Mouse (Mus musculus): ENCODE results near the gene AC170998.1.
"Not testable (repeated sequence)": the region's sequence is repeated elsewhere in the genome, so short reads cannot be mapped to it uniquely, and the experiment has no call there.

Gene AC170998.1

GRCm38 (mm10) chr17:28706697-28707096 lies 19.2 kb upstream of the AC170998.1 start:
- in situ Hi-C loops (cut with MboI, MseI): no loop called here

DNA sequence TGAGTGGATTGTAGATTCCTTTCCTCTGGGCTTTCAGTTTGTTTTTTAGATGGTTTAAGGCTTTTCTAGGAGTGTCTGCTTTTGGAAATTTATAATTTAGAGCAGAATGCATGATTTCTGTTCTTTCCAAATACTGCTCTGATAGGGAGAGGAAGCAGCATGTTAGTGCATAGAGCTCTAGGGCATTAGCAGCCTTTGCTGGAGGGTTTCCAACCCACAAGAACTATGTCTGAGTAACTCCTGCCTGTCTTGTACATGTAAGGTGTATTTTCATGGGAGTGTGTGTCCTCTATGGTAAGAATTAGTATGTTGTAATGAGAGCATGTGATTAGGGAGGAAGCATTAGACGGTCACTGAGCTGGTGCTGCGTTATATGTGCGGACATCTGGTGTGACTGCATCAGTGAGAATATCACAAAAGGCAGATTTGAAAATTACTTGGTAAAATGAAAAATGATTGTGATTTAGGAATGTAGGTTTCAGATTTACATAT lies 18.7 kb upstream of the AC170998.1 start:
- in situ Hi-C loops (cut with MboI, MseI): no loop called here

- in situ Hi-C loops (cut with MboI, MseI): no loop called here
Observed at GRCm38 (mm10) chr17:28707816-28708215, 18.1 kb upstream of the AC170998.1 start.

GRCm38 (mm10) chr17:28708989-28709388 lies 16.9 kb upstream of the AC170998.1 start:
- in situ Hi-C loops (cut with MboI, MseI): no loop called here

GRCm38 (mm10) chr17:28709552-28710290 lies 16.2 kb upstream of the AC170998.1 start:
- in situ Hi-C loops (cut with MboI, MseI): loop anchor here (5.0 kb wide), 1 partner anchor 93 kb away; the partner anchor contains the start of gene Brpf3

GRCm38 (mm10) chr17:28710291-28710688 lies 15.6 kb upstream of the AC170998.1 start:
- in situ Hi-C loops (cut with MboI, MseI): loop anchor here (5.0 kb wide), 1 partner anchor 92 kb away; the partner anchor contains the start of gene Brpf3

DNA sequence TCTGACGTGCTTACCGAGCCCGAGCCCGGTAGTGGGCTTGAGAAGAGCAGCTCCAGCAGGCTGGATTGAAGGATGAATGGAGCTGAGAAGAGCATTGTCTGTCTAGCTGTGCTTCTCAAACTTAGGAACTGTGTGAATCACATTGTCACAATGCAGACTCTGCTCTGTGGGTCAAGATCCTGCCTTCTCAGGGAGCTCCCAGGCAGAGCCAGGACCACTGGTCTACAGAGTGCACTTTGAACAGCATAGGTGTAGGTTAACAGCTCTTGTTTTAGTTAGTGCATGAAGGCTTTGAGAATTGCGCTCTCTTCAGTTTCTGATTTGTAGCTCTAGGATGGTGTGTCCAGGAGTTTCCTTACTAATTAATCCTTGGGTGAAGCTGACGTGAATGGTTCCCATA lies 14.6 kb upstream of the AC170998.1 start:
- in situ Hi-C loops (cut with MboI, MseI): loop anchor here (5.0 kb wide), 1 partner anchor 91 kb away; the partner anchor contains the start of gene Brpf3

DNA sequence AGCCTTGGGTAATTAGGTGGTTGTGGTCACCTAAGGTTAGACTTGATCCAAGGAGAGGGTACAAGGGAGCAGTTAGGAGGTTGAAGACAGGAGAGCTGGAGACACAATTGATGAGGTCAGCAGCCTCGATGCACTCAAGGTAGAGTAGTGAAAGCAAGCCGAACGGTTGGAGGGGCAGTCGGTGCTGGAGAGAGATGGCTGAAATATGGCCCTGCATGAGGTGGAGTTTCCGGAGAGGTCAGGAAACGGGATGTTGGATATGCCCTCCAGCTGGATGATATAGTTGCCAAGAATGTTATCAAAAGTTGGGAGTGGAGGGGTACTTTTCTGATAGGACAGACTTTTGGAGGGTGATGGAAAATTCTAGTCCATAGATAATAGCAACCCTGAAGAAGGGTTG lies 13.6 kb upstream of the AC170998.1 start:
- in situ Hi-C loops (cut with MboI, MseI): loop anchor here (5.0 kb wide), 1 partner anchor 90 kb away; the partner anchor contains the start of gene Brpf3

- in situ Hi-C loops (cut with MboI, MseI): loop anchor here (5.0 kb wide), 1 partner anchor 88 kb away; the partner anchor contains the start of gene Brpf3
Observed at GRCm38 (mm10) chr17:28714006-28714405, 11.9 kb upstream of the AC170998.1 start.

DNA sequence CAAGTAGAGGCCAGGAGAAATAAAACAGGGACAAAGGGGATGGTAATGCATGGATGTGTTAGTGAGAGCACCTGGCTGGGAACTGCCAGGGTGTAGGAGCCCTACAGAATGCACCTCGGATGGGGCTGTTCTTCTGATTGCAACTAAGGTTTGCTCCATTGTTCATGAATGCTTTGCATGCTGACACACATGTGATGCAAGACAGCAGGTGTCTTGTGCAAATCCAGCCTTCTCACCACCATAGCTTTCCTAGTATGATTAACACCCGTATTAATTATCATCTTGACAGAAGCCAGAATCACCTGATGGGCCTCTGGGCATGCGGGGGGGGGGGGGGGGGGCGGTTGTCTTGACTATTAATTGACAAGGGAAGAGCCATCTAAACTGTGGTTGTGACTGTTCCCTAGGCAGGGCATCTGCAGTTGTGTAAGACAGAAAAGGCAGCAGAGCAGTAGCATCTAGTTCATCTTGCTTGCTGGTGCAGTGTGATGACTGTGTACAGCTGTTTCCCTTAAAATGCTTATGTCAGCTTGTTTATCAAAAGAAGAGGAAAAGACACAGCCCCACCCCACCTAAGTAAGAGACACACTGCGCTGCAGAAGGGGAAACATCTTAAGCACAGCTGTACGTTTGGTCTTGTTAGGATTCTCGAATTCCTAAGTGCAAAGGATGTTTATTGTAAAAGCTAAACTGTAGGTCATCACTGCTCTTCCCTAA lies 9.9 kb upstream of the AC170998.1 start:
- in situ Hi-C loops (cut with MboI, MseI): no loop called here

DNA sequence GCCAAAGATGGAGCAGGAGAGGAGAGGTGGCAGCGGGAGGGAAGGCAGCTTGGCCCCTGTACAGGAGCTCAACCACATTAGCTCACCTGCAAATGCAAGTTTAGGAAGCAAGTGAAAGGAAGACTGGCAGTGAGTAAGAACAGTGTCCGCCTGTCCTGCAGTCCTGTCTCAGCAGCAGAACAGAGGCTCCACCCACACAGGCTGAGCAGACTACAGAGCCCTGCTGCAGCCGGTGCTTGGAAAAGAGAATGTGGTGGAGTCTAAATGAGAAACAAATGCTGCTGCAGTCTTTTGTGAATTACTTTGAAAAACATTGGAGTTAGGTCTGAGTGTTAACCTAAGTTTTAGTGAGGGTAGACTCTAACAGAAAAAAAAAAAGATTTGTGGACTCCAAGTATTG lies 8.3 kb upstream of the AC170998.1 start:
- in situ Hi-C loops (cut with MboI, MseI): no loop called here

DNA sequence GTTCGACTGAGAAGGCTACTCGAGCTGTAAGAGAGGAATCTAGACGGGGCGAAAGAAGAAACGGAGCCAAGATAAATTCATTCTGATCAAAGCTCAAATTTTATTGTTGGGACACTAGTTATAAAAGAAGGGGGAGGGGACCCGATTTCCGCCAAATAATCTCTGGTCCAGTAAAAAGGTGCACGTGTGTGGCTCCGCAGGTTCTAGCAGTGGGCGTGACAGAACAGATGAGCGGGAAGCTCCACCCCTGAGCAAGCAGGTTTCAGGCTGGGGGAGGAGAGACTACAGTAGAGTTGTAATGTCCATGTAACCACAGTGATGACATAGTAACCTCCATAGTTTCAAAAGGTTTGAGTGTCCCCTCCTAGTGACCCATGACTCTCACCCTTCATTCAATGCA lies 1.6 kb downstream of the AC170998.1 start:
- in situ Hi-C loops (cut with MboI, MseI): not testable (repeated sequence)

GRCm38 (mm10) chr17:28735317-28736105 lies 9.6 kb downstream of the AC170998.1 start:
- in situ Hi-C loops (cut with MboI, MseI): no loop called here

DNA sequence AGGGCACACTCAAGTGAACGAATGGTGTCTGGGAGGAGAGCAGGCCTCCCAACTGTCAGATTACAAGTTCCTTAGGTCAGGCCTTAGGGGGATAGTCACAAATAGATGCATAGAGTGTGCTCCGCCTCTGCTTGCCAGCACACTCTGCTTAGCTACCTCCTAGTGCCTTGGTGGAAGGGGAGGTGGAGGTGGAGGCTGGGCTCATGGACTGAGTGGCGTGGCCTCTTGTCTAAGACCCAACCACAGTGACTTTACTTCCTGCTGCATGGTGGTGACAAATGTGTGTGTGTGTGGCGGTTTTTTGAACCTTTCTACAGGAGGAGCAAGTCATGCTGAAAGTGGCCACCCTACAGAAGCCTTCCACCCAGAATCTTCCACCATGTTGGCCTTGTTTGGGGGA lies 10.6 kb downstream of the AC170998.1 start:
- in situ Hi-C loops (cut with MboI, MseI): no loop called here

DNA sequence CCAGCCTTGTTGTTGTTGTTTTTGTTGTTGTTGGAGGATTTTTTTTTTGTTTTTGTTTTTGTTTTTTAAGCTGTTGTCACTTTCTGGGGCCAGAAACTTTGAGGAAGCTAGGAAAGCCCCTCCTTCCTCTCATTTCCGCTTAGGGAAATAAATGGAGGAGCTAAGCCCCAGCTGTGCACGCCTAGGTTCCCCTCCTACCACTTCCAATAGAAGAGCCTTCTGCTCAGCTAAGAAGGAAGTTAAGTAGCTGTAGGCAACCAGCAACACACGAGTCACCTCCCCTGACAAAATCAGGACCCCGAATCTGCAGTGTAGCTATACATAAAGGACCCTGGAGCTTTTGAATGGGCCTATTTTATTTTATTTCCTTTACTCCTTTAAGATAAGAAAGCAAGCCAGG lies 12.1 kb downstream of the AC170998.1 start:
- in situ Hi-C loops (cut with MboI, MseI): no loop called here

- in situ Hi-C loops (cut with MboI, MseI): no loop called here
Observed at GRCm38 (mm10) chr17:28739244-28739643, 13.4 kb downstream of the AC170998.1 start.

- in situ Hi-C loops (cut with MboI, MseI): no loop called here
Observed at GRCm38 (mm10) chr17:28743145-28743866, 17.4 kb downstream of the AC170998.1 start.

GRCm38 (mm10) chr17:28743916-28744315 lies 18.0 kb downstream of the AC170998.1 start:
- in situ Hi-C loops (cut with MboI, MseI): no loop called here

DNA sequence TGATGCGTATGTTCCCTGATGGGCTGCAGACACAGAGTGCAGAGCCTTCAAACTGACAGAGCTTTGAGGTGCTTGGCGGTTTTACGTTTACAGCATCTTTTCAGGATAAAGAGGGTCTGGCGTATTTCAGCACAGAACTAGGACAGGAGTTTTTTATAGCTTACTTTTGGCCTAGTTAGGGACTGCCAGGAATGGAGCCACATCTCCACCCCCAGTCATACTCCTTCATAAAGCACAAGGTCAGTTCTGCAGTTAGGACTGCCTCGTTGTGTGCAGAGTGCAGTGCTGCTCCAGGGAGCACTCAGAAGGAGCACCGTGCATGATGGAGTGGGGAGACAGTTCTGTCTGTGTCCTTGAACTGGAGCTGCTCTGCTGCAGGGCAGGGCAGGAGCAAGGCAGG lies 19.9 kb downstream of the AC170998.1 start:
- in situ Hi-C loops (cut with MboI, MseI): no loop called here

DNA sequence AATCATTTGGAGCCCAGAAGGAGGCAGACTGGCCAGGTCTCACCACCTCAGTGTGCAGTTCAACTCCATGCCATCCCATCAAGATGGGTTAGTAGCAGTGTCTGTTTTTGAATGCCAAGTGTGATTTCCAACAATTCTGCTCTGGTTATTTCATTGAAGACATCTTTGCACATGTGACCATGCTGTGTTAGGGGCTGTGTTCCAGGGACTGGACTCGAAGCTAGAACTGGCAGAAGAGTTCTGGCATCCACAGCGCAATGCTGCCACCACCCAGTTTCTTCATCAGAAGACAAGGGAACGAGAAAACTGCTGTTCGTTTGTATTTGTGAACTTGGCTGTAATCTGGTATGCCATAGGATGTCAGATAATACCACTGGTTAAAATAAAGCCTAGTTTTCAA lies 22.1 kb downstream of the AC170998.1 start:
- in situ Hi-C loops (cut with MboI, MseI): no loop called here

DNA sequence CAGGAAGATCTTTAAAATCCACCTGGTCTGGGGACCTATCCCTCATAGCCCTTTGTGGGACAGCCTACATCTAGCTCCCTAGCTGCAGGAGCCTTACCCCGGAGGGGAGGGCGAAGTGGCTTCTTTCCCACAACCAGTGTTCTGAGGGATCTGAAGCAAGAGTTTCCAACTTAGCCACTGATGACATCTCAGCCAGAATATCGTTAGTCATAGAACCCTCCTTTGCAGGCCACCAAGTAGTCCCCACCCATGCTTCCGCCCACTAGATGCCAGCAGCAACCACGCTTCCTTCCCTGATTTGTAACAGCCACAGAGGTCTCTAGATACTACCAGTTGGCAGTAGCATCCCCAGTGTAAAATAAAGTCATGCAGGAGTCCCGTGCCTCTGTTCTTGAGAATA lies 24.7 kb downstream of the AC170998.1 start:
- in situ Hi-C loops (cut with MboI, MseI): loop anchor here (5.0 kb wide), 1 partner anchor 42 kb away; no protein-coding TSS in a partner anchor

Measured in regulatory T cell (primary cell).